Mouse (Mus musculus): ENCODE measurements around the gene Rtn3. TPM values are rescaled to one million over a fixed set of nuclear protein-coding genes. Genes with fewer than 3 reads are reported as not detected.

Gene Rtn3
- polyA plus RNA-seq, 2 experiments from 2014 or later = 42.0 to 53.0 TPM

GRCm38 (mm10) chr19:7377639-7378038, 105.4 kb downstream of the Rtn3 start:
- ATAC-seq = no peak

Other genes with a start within 250 kb of the Rtn3 start
- 10 to 100 TPM; 28.0 to 29.3 TPM for gene Naa40, start 242.1 kb downstream of the Rtn3 start, polyA plus RNA-seq (2017; shearing (Covaris generic))
- not detected for gene Rcor2, start 216.0 kb downstream of the Rtn3 start, polyA plus RNA-seq (2017; shearing (Covaris generic))
- 10 to 100 TPM; 53.4 to 69.8 TPM for gene Mark2, start 141.4 kb downstream of the Rtn3 start, polyA plus RNA-seq (2017; shearing (Covaris generic))
- 1 to 10 TPM; 1.5 to 5.3 TPM for gene Spindoc, start 100.3 kb downstream of the Rtn3 start, polyA plus RNA-seq (2017; shearing (Covaris generic))
- under 1 TPM in 1 of 2 experiments, not detected in 1; 0.12 TPM for gene 2700081O15Rik, start 65.7 kb downstream of the Rtn3 start, polyA plus RNA-seq (2017; shearing (Covaris generic))
- gene Atl3, start 10.8 kb upstream of the Rtn3 start, polyA plus RNA-seq (2017; shearing (Covaris generic)) = 10 to 100 TPM; 20.1 to 23.8 TPM
- 10 to 100 TPM; 84.0 to 95.7 TPM for gene Pla2g16, start 74.2 kb upstream of the Rtn3 start, polyA plus RNA-seq (2017; shearing (Covaris generic))
- gene Lgals12, start 123.9 kb upstream of the Rtn3 start, polyA plus RNA-seq (2017; shearing (Covaris generic)) = not detected
- gene Hrasls5, start 129.3 kb upstream of the Rtn3 start, polyA plus RNA-seq (2017; shearing (Covaris generic)) = not detected
- gene Slc22a19, start 228.0 kb upstream of the Rtn3 start, polyA plus RNA-seq (2017; shearing (Covaris generic)) = not detected

All from activated CD4-positive, CD25-positive, alpha-beta regulatory T cell, adult 4 months (primary cell).